Mouse (Mus musculus) kidney, postnatal 14 days (tissue): ENCODE measurements around the gene Hs6st3.

Source experiments
- DNase-seq: peaks from one replicate; pipeline ENCODE4 v3.0.0; 2022; ENCODE audit warnings: mixed read lengths

Hs6st3 gene

DNA sequence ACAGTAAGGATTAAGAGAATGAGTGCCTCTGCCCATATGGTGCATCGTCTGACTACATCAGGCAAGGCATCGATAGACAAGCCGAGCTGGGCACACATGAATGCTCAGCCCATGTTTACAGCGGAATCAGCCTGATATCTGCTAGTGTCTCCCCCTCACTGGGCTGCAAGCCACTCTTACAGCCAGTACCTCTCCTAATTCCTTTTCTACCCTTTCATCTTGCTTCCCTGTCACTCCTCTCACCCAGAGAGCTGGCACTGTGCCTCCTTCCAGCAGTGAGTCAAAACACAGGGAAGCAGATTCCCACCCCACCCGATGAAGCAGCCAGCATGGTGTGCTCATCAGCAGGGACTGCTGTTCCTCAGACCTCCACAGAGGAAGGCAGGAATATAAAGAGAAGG lies 527.6 kb downstream of the Hs6st3 start:
- DNase-seq = no peak

GRCm38 (mm10) chr14:119667421-119667820 lies 529.3 kb downstream of the Hs6st3 start:
- DNase-seq = no peak

- no peak for DNase-seq
These were observed 532.9 kb downstream of the Hs6st3 start for GRCm38 (mm10) chr14:119670836-119671587.

DNA sequence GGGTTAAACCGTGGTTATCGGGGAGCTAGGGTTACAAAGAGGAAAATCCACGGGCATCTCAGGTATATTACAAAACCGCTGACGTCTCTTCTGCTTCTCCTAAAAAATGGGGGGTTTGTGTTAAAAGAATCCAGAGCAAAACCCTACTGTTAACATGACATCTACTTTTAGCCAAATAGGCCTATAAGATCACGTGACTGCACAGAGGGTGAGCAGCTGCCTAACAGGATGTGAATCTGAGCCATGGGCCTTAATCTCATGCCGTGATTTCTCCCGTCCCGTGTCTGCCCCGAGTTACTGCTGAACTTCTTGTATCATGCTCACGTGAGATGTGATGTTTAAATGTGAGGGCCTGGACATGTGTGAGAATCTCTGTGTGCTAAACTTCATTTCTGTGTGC lies 540.4 kb downstream of the Hs6st3 start:
- no peak for DNase-seq

DNA sequence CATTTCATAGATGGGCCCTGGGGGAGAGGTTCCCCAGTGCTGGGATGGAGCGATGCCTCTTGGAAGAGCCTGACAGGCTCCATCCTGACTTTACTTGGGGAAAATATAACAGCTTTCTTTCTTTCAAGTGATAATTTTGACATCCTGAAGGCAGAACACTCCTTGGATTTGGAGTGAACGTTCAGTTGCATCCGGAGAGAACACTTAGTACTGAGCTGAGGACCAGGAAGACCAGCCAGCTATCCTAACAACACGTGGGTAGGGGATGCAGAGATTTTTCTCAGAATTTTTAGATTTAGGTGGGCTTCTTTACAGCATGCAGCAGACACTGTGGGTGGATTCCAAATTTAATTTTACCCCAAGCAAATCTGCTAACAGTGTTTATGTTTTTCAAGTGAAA lies 541.9 kb downstream of the Hs6st3 start:
- DNase-seq = no peak

DNA sequence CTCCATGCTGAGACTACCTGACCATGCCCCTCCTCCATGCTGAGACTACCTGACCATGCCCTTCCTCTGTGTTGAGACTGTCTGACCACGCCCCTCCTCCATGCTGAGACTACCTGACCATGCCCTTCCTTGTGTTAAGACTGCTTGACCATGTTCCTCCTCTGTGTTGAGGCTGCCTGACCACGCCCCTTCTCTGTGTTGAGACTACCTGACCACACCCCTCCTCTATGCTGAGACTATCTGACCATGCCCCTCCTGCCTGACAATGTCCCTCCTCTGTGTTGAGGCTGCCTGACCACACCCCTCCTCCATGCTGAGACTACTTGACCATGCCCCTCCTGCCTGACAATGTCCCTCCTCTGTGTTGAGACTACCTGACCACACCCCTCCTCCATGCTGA lies 549.7 kb downstream of the Hs6st3 start:
- DNase-seq = no peak

- DNase-seq = no peak
These were observed 561.8 kb downstream of the Hs6st3 start for GRCm38 (mm10) chr14:119699982-119700381.

DNA sequence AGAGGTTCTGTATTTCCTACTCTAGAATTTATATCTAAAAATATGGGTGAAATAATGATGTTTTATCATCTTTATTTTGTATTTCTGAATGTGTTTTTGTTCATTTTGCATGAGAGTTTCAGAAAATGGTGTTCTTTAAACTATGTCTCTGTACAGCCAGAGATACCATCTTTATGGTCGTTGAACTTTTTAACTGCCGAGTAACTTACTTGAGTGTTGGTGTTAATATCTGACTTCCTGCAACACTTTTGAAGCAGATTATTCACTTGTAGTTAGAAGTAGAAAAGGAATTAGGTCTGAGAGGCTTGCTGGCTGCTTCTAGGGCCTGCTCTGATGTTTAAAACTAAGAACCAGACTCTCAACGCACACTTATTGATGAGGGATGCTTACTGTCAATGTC lies 576.6 kb downstream of the Hs6st3 start:
- DNase-seq = no peak

GRCm38 (mm10) chr14:119717323-119717722 lies 579.2 kb downstream of the Hs6st3 start:
- no peak for DNase-seq

- DNase-seq = no peak
These were observed 587.0 kb downstream of the Hs6st3 start for GRCm38 (mm10) chr14:119725102-119725501.

DNA sequence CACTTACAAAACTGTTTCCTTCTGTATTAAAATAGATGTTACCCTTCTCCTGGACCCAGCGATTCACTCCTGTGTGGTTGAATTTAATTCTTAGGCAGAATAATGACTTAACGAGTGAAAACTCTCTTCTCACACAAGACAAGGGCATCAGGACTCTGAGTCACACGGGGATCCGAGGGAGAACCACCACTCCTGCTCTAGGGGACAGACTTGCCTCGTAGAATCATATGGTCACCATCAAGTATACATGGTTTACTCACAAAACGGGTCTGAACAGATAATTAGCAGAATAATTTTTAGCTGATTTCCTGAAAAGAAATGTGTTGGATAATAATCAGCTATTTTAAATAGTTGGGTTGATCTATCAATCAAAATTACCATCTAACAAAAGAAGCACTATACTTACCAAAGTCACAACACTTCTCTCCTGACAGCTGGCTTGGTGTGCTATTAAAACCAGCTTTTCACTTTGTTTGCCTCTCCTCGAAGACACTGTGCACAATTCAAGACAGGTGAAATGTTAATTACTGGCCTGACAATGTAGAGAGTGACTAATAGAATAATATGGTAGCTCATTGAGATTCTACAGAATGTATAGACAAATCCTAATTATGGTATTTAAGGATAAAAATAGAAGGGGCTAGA lies 593.4 kb downstream of the Hs6st3 start:
- DNase-seq = no peak

GRCm38 (mm10) chr14:119732219-119732618 lies 594.1 kb downstream of the Hs6st3 start:
- no peak for DNase-seq

GRCm38 (mm10) chr14:119737408-119737961 lies 599.3 kb downstream of the Hs6st3 start:
- no peak for DNase-seq

DNA sequence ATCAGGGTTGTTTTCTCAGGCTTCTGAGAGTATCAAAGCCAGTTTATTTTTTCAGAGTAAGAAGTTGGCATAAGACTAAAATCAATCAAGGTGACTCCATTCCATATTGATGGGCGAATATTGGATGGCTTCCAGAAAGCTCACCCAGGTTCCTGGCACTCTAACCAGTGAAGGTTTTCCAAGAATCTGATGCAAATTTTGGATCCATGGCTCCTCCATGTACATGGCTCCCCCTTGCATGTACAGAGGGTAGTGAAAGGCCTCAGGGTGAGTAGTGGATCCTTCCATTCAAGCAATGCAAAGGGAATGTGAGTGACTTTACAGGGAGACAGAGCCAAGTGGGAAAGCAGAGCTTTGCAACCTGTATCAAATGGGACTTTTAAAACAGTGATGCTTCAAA lies 603.6 kb downstream of the Hs6st3 start:
- no peak for DNase-seq

DNA sequence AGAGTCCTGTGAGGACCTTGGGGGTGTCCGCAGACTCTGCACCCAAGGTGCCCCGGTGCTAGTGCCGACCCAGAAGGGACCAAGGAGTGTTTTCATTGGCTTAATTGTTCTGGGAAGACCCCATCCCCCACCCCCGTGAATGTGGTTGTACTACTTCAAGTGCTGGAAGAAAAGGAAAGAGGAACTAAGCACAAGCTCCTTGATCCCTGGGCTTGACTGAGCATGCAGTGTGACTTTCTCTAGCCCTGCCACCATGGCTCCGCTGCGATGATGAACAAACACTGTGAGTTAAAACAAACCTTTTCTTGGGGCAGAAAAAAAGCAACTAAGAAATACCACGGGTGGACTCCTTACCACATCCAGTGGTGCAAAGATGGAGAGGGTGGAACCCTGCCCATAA lies 623.2 kb downstream of the Hs6st3 start:
- DNase-seq = no peak

DNA sequence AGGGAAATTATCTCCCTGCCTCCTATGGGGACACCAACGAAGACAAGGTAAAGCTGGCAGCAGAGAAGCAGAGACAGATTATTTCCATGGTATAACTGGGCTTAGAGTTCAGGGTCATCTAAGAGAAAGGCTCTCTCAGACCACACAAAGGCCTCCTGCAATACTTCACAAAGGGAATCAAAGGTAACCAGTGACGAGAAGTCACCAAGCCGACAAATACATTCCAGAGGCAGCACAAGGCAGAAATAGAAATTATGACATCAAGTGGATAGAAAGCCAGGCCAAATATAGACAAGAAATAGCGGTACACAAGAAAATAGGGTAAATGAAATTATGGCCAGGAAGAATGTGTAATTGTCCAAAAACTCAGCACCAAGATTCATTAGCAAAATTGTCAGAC lies 633.9 kb downstream of the Hs6st3 start:
- no peak for DNase-seq

DNA sequence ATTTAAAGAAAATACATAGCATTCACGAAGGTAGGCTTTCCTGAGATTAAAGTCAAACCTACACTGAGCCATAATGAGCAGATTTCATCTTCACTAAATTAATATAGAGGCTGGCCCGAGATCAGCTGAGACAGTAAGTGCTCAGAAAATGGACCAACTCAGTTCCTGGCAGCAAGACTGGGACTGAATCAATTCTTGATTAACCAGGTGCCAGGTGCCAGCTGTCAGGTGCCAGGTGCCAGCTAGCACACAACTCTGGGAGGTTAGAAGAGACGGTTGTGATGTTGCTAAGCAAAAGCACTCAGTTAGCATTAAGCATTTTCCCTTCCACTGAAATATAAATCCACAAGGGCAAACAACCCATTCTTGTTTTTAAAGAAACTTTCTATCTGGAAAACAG lies 638.1 kb downstream of the Hs6st3 start:
- no peak for DNase-seq

DNA sequence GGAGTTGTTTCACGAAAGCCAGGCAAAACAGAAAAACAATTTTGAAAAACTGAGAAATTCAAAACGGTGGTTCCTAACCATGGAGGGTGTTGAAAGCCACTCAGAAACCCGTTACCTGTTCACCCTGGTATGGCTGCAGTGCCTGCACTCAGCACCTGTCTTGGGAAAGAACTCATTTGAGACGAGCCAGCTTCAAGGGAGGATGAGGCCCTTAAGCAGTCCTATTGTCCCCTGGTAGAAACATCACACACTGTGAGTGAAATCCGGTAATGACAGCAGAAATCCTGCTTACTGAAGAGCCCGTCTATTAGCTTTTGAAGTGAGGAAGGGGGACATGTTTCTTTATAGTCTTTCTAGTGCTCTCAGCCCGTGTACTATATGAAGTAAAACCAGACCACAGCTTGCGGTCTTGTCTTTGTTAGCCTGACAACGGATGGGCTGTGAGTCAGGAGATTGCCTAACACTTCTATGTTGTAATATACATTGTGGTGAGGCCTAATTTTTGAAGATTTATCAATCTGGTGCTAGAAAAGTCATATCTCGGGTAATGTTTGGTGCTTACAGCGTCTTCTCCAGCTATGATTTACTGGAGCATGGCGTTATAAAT lies 641.9 kb downstream of the Hs6st3 start:
- DNase-seq = no peak

- no peak for DNase-seq
These were observed 643.0 kb downstream of the Hs6st3 start for GRCm38 (mm10) chr14:119781111-119781510.

- no peak for DNase-seq
These were observed 651.3 kb downstream of the Hs6st3 start for GRCm38 (mm10) chr14:119789457-119789856.

GRCm38 (mm10) chr14:119797172-119797850 lies 659.2 kb downstream of the Hs6st3 start:
- no peak for DNase-seq

DNA sequence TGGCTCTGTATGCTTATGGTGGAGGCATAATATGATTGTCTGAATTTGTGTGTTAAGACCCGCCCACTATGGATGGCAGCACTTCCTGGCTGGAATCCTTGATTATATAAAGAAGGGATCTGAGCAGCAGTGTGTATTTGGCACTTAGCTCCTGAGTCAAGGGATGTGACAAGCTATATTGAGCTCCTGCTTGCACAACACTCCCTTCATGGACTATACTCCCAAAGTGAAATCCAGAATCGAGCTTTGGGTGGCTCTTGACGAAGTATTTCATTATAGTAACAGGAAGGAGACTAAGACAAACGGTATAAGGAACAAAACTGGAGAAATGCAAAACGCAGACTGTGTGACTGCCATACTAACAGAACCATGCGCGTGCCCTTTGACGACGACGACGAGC lies 660.4 kb downstream of the Hs6st3 start:
- DNase-seq = no peak

GRCm38 (mm10) chr14:119800856-119801255 lies 662.7 kb downstream of the Hs6st3 start:
- DNase-seq = no peak
